Mouse (Mus musculus) kidney, postnatal 4 days (tissue): ENCODE measurements at regions not wholly inside any gene's neighbourhood (a gene's known extent, or its start where the extent isn't known, plus 50 kb on each side); places are given as distances from the start of the nearest gene placed in this dataset.

Experiments
- DNase-seq, 2 experiments: peaks; one replicate each; pipeline ENCODE4 v3.0.0; 2021; ENCODE audit warnings: mixed read lengths in 2 of 2

GRCm38 (mm10) chr8:35243555-35243954, 522.0 kb upstream of the Gm19410 start:
- DNase-seq: peak; percentile 34 to 48

GRCm38 (mm10) chr8:35249747-35250375, 515.7 kb upstream of the Gm19410 start:
- peak; percentile 21 to 43 for DNase-seq

GRCm38 (mm10) chr8:35250641-35251040, 514.9 kb upstream of the Gm19410 start:
- DNase-seq: no peak

- no peak for DNase-seq
Observed at GRCm38 (mm10) chr8:35253946-35254345, 511.6 kb upstream of the Gm19410 start.

- no peak for DNase-seq
Observed at GRCm38 (mm10) chr8:35255327-35255726, 510.3 kb upstream of the Gm19410 start.

GRCm38 (mm10) chr8:35256958-35257357, 508.6 kb upstream of the Gm19410 start:
- peak; percentile 18 to 31 for DNase-seq

- DNase-seq: no peak
Observed at GRCm38 (mm10) chr8:35268221-35268620, 497.4 kb upstream of the Gm19410 start.

- DNase-seq: no peak
Observed at GRCm38 (mm10) chr8:35268986-35269385, 496.6 kb upstream of the Gm19410 start.

GRCm38 (mm10) chr8:35275972-35276371, 489.6 kb upstream of the Gm19410 start:
- DNase-seq: no peak

GRCm38 (mm10) chr8:35276460-35276859, 489.1 kb upstream of the Gm19410 start:
- DNase-seq: no peak

GRCm38 (mm10) chr8:35278946-35279345, 486.6 kb upstream of the Gm19410 start:
- no peak for DNase-seq

- DNase-seq: no peak
Observed at GRCm38 (mm10) chr8:35280741-35281140, 484.8 kb upstream of the Gm19410 start.

GRCm38 (mm10) chr8:35283366-35283765, 482.2 kb upstream of the Gm19410 start:
- DNase-seq: no peak

- no peak for DNase-seq
Observed at GRCm38 (mm10) chr8:35289018-35289417, 476.6 kb upstream of the Gm19410 start.

- no peak for DNase-seq
Observed at GRCm38 (mm10) chr8:35289967-35290366, 475.6 kb upstream of the Gm19410 start.

GRCm38 (mm10) chr8:35293437-35294126, 472.0 kb upstream of the Gm19410 start:
- DNase-seq: peak in 1 of 2 experiments; percentile 9

GRCm38 (mm10) chr8:35296936-35297335, 468.7 kb upstream of the Gm19410 start:
- DNase-seq: no peak

- DNase-seq: no peak
Observed at GRCm38 (mm10) chr8:35299088-35299487, 466.5 kb upstream of the Gm19410 start.

- DNase-seq: no peak
Observed at GRCm38 (mm10) chr8:35300359-35300758, 465.2 kb upstream of the Gm19410 start.

- DNase-seq: no peak
Observed at GRCm38 (mm10) chr8:35300881-35301521, 464.6 kb upstream of the Gm19410 start.

- DNase-seq: no peak
Observed at GRCm38 (mm10) chr8:35302856-35303255, 462.7 kb upstream of the Gm19410 start.

- no peak for DNase-seq
Observed at GRCm38 (mm10) chr8:35321270-35321865, 444.2 kb upstream of the Gm19410 start.

- DNase-seq: peak; percentile 16 to 29
Observed at GRCm38 (mm10) chr8:35323180-35323975, 442.2 kb upstream of the Gm19410 start.
